Mouse (Mus musculus) midbrain, postnatal 0 days (tissue): ENCODE results near the gene Parp11. TPM values are rescaled to one million over a fixed set of nuclear protein-coding genes. Genes with fewer than 3 reads are reported as not detected.

Source experiments
- ATAC-seq: fragments of 200-750 bp; cut with Nextera tagmentation; 2 replicates; pipeline ENCODE4 v1.8.0; 2017; ENCODE audit warnings: moderate number of reproducible peaks, mild to moderate bottlenecking, moderate TSS enrichment, moderate library complexity; ENCODE audit not compliant: low FRiP score
- DNase-seq: peaks from one replicate; pipeline ENCODE4 v3.0.0-alpha.2; 2015; ENCODE audit warnings: low spot score
- H3K27ac ChIP-seq: fragments of 300-500 bp; sonication (generic); 2 replicates; pipeline ENCODE4 v1.5.1; 2014; ENCODE audit warnings: low read depth, mild to moderate bottlenecking, low read length, mixed read lengths
- H3K27me3 ChIP-seq: fragments of 300-500 bp; sonication (generic); 2 replicates; pipeline ENCODE4 v1.6.1; 2014; ENCODE audit warnings: low read length, control low read depth, mixed read lengths; ENCODE audit not compliant: insufficient read depth
- H3K36me3 ChIP-seq: fragments of 300-500 bp; sonication (generic); 2 replicates; pipeline ENCODE4 v1.6.1; 2014; ENCODE audit warnings: low read length, control low read depth, mixed read lengths; ENCODE audit not compliant: insufficient read depth
- H3K4me1 ChIP-seq: fragments of 300-500 bp; sonication (generic); 2 replicates; pipeline ENCODE4 v1.6.1; 2014; ENCODE audit warnings: mild to moderate bottlenecking, control low read depth, antibody characterized with exemption, low read length, mixed read lengths; ENCODE audit not compliant: insufficient read depth
- H3K4me2 ChIP-seq: fragments of 300-500 bp; sonication (generic); 2 replicates; pipeline ENCODE4 v1.6.1; 2014; ENCODE audit warnings: low read depth, mild to moderate bottlenecking, low read length, mixed read lengths; ENCODE audit not compliant: poor library complexity, severe bottlenecking
- H3K4me3 ChIP-seq: fragments of 300-500 bp; sonication (generic); 2 replicates; pipeline ENCODE4 v1.5.1; 2014; ENCODE audit warnings: low read depth, mild to moderate bottlenecking, low read length, moderate library complexity
- H3K9ac ChIP-seq: fragments of 300-500 bp; sonication (generic); replicated peaks from 2 replicates; pipeline ENCODE4 v1.6.1; 2014; ENCODE audit warnings: mild to moderate bottlenecking, low read length, moderate library complexity, mixed read lengths; ENCODE audit not compliant: poor library complexity, severe bottlenecking
- H3K9me3 ChIP-seq: fragments of 300-500 bp; sonication (generic); 2 replicates; pipeline ENCODE4 v1.6.1; 2016; ENCODE audit warnings: low read length, control low read depth
- CTCF ChIP-seq: IDR thresholded peaks from 2 replicates; pipeline ENCODE4 v1.5.1; 2016; ENCODE audit warnings: antibody characterized with exemption, mild to moderate bottlenecking
- WGBS: fragments of 180-500 bp; shearing (Covaris S2); extraction: QIAGEN DNeasy Blood & Tissue Kit; methylation state at CpG from one replicate; pipeline ENCODE4 v1.1.7; 2014; 5-methylcytosine and 5-hydroxymethylcytosine counted together
- polyA plus RNA-seq: library from polyadenylated mRNA; unstranded; fragments of >200 nt; fragmentation: Nextera tagmentation; extraction: Ambion mirVana; gene quantifications from 2 replicates; pipeline ENCODE4 v1.2.1, GENCODE M21; 2015
- total RNA-seq: library from RNA; depleted of rRNA; stranded (reverse); fragments of >200 nt; gene quantifications from 2 replicates; pipeline ENCODE4 v1.2.3, GENCODE M21; 2014

The Parp11 gene
- total and polyA plus RNA-seq, 2 experiments from 2014 or later, result 57.2 to 73.2 TPM

- Histone ChIP-seq H3K4me3 (no peak overlapping the region), H3K27me3 (no peaks in the 10 kb centered on the region), H3K9me3 (no peaks in the 10 kb centered on the region), H3K9ac (no peak overlapping the region), H3K4me1 (no peaks in the 10 kb centered on the region), H3K27ac (no peak overlapping the region), H3K4me2 (no peak overlapping the region), H3K36me3 (peaks cover 32% of the 10 kb centered on the region; the same call in 1 of the 2 replicates)
- ATAC-seq (no peak), DNase-seq (no peak)
- 85% methylated on average over 8 of the region's 8 CpGs for WGBS
- no peak for TF ChIP-seq CTCF
These were observed 27.3 kb downstream of the Parp11 start for GRCm38 (mm10) chr6:127473961-127474360.

GRCm38 (mm10) chr6:127475231-127475630 lies 28.6 kb downstream of the Parp11 start:
- DNase-seq, result no peak
- H3K4me1 ChIP-seq, result no peaks in the 10 kb centered on the region
- H3K36me3 ChIP-seq, result peaks cover 29% of the 10 kb centered on the region; the same call in 1 of the 2 replicates
- WGBS, result 41% methylated on average over 3 of the region's 3 CpGs
- H3K9ac ChIP-seq, result no peak overlapping the region
- TF ChIP-seq CTCF, result no peak
- H3K4me2 ChIP-seq, result no peak overlapping the region
- no peaks in the 10 kb centered on the region for H3K9me3 ChIP-seq
- no peak overlapping the region for H3K4me3 ChIP-seq
- ATAC-seq, result no peak
- no peak overlapping the region for H3K27ac ChIP-seq
- no peaks in the 10 kb centered on the region for H3K27me3 ChIP-seq

GRCm38 (mm10) chr6:127491046-127491445 lies 44.4 kb downstream of the Parp11 start:
- peaks cover 24% of the 10 kb centered on the region for H3K36me3 ChIP-seq
- TF ChIP-seq CTCF, result no peak
- no peak overlapping the region for H3K9ac ChIP-seq
- H3K4me2 ChIP-seq, result no peak overlapping the region
- no peaks in the 10 kb centered on the region for H3K27me3 ChIP-seq
- ATAC-seq (no peak), DNase-seq (no peak)
- H3K27ac ChIP-seq, result no peak overlapping the region
- H3K4me3 ChIP-seq, result no peak overlapping the region
- 91% methylated on average over 6 of the region's 6 CpGs for WGBS
- H3K4me1 ChIP-seq, result no peaks in the 10 kb centered on the region
- no peaks in the 10 kb centered on the region for H3K9me3 ChIP-seq

- Histone ChIP-seq H3K27ac (no peak overlapping the region), H3K27me3 (no peaks in the 10 kb centered on the region), H3K9me3 (no peaks in the 10 kb centered on the region), H3K4me3 (no peak overlapping the region), H3K4me2 (no peak overlapping the region), H3K9ac (no peak overlapping the region), H3K4me1 (no peaks in the 10 kb centered on the region), H3K36me3 (peaks cover 24% of the 10 kb centered on the region)
- DNase-seq, result no peak
- ATAC-seq, result no peak
- TF ChIP-seq CTCF, result no peak
- WGBS, result 60% methylated on average over 4 of the region's 4 CpGs
These were observed 45.9 kb downstream of the Parp11 start for GRCm38 (mm10) chr6:127492561-127492960.

GRCm38 (mm10) chr6:127493750-127494149 lies 47.1 kb downstream of the Parp11 start:
- WGBS, result 60% methylated on average over 13 of the region's 13 CpGs
- DNase-seq (no peak), ATAC-seq (no peak)
- Histone ChIP-seq H3K4me2 (no peak overlapping the region), H3K9ac (no peak overlapping the region), H3K9me3 (no peaks in the 10 kb centered on the region), H3K36me3 (peaks cover 24% of the 10 kb centered on the region), H3K4me1 (no peaks in the 10 kb centered on the region), H3K27me3 (no peaks in the 10 kb centered on the region), H3K27ac (no peak overlapping the region), H3K4me3 (no peak overlapping the region)
- TF ChIP-seq CTCF, result no peak

- H3K9me3 ChIP-seq, result no peaks in the 10 kb centered on the region
- H3K36me3 ChIP-seq, result peaks cover 24% of the 10 kb centered on the region
- ATAC-seq (no peak), DNase-seq (no peak)
- WGBS, result 95% methylated on average over 9 of the region's 9 CpGs
- no peak overlapping the region for H3K27ac ChIP-seq
- no peak overlapping the region for H3K4me2 ChIP-seq
- no peaks in the 10 kb centered on the region for H3K4me1 ChIP-seq
- H3K9ac ChIP-seq, result no peak overlapping the region
- TF ChIP-seq CTCF, result no peak
- no peak overlapping the region for H3K4me3 ChIP-seq
- H3K27me3 ChIP-seq, result no peaks in the 10 kb centered on the region
These were observed 47.7 kb downstream of the Parp11 start for GRCm38 (mm10) chr6:127494357-127494756.
